Mouse (Mus musculus): ENCODE data around the gene Sp6. TPM values are rescaled to one million over a fixed set of nuclear protein-coding genes. Genes with fewer than 3 reads are reported as not detected.

Sp6 gene
- total RNA-seq, 1 experiment = 5.0 TPM

DNA sequence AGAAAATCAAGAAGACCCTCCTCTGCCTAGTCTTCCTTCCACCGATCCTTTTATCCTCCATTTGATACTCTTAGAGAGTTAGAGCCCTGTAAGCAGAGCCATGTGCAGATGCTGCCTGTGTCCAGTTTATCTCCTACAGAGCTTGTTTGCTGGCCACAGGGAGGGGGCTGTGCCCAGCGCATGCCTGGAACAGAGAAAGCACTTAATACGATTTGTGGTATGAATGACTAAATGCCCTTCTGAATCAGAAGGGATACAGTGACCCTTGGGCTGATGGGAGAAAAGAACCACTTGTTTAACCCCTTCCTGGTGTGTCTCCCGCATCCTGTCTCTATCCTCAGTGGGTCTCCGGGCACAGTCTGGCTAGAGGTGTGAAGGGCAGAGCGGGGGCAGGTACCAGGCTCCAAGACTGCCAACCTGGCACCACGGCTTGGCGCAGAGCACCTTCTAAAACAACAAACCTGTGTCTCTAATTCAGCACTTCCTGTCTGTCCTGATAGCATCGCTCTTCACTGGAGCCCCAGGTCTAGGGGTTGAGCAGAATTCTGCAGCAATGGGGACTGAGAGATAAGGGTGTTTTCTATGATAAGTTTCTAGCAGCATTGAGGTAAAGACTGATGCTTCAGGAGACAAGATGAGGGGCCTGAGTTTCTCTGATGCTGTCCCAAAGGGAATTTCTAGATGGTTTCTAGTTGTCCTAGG, 6.0 kb upstream of the Sp6 start:
- Histone ChIP-seq H3K36me3 (ENCODE audit: control insufficient read depth, insufficient read depth, low read length, poor library complexity, severe bottlenecking) (no peaks in the 10 kb centered on the region), H3K9me3 (ENCODE audit: control insufficient read depth, insufficient read depth, low read depth, low read length) (no peaks in the 10 kb centered on the region), H3K27ac (ENCODE audit: insufficient read depth, low read depth, low read length, poor library complexity, severe bottlenecking) (no peak overlapping the region), H3K9ac (ENCODE audit: insufficient read depth, low read depth, low read length, poor library complexity, severe bottlenecking) (no peak overlapping the region), H3K4me1 (ENCODE audit: control insufficient read depth in 2 of 2, insufficient read depth in 2 of 2, low read length in 2 of 2, poor library complexity in 1 of 2) (peaks cover 5% of the 10 kb centered on the region in 2 experiments; a peak in 2 of 4 replicates), H3K4me3 (ENCODE audit: insufficient read depth in 1 of 2, low read depth in 1 of 2, low read length in 2 of 2, poor library complexity in 1 of 2, severe bottlenecking in 1 of 2) (no peak overlapping the region)
- TF ChIP-seq HCFC1 (IDR thresholded peaks at IDR 0.05; ENCODE audit: borderline replicate concordance, insufficient read depth, low read length) (no peak), CHD2 (IDR thresholded peaks at IDR 0.05; ENCODE audit: low read depth, low read length) (no peak), ZC3H11A (IDR thresholded peaks at IDR 0.05; ENCODE audit: borderline replicate concordance, low read depth, low read length) (no peak)
- in situ Hi-C loops (cut with MboI; ENCODE audit: low sequenced_read_pairs in 2 of 2, unreplicated experiment in 2 of 2) = no loop called here
- DNase-seq (ENCODE audit: low read depth, low spot score) = no peak

- H3K9ac ChIP-seq (ENCODE audit: insufficient read depth, low read depth, low read length, poor library complexity, severe bottlenecking) = no peak overlapping the region
- H3K36me3 ChIP-seq (ENCODE audit: control insufficient read depth, insufficient read depth, low read length, poor library complexity, severe bottlenecking) = no peaks in the 10 kb centered on the region
- no peak for DNase-seq (ENCODE audit: low read depth, low spot score)
- no peak overlapping the region for H3K27ac ChIP-seq (ENCODE audit: insufficient read depth, low read depth, low read length, poor library complexity, severe bottlenecking)
- in situ Hi-C loops (cut with MboI; ENCODE audit: low sequenced_read_pairs in 2 of 2, unreplicated experiment in 2 of 2) = no loop called here
- TF ChIP-seq ZNF384 (IDR thresholded peaks at IDR 0.05; ENCODE audit: low read depth, low read length) (no peak), MAFK (IDR thresholded peaks at IDR 0.05; ENCODE audit: insufficient read depth, low read depth, low read length) (no peak), HCFC1 (IDR thresholded peaks at IDR 0.05; ENCODE audit: borderline replicate concordance, insufficient read depth, low read length) (no peak), ZC3H11A (IDR thresholded peaks at IDR 0.05; ENCODE audit: borderline replicate concordance, low read depth, low read length) (no peak), CHD2 (IDR thresholded peaks at IDR 0.05; ENCODE audit: low read depth, low read length) (no peak)
- H3K9me3 ChIP-seq (ENCODE audit: control insufficient read depth, insufficient read depth, low read depth, low read length) = no peaks in the 10 kb centered on the region
- H3K4me3 ChIP-seq (ENCODE audit: insufficient read depth in 1 of 2, low read depth in 1 of 2, low read length in 2 of 2, poor library complexity in 1 of 2, severe bottlenecking in 1 of 2) = no peak overlapping the region
- no peaks in the 10 kb centered on the region for H3K4me1 ChIP-seq (ENCODE audit: control insufficient read depth in 2 of 2, insufficient read depth in 2 of 2, low read length in 2 of 2, poor library complexity in 1 of 2)
These were observed 3.9 kb upstream of the Sp6 start for GRCm38 (mm10) chr11:97009198-97009790.

- DNase-seq (ENCODE audit: low read depth, low spot score) = no peak
- Histone ChIP-seq H3K4me3 (ENCODE audit: insufficient read depth in 1 of 2, low read depth in 1 of 2, low read length in 2 of 2, poor library complexity in 1 of 2, severe bottlenecking in 1 of 2) (peak overlapping the region; percentile 57 to 84), H3K9me3 (ENCODE audit: control insufficient read depth, insufficient read depth, low read depth, low read length) (no peaks in the 10 kb centered on the region), H3K9ac (ENCODE audit: insufficient read depth, low read depth, low read length, poor library complexity, severe bottlenecking) (peak overlapping the region; percentile 45), H3K27ac (ENCODE audit: insufficient read depth, low read depth, low read length, poor library complexity, severe bottlenecking) (no peak overlapping the region), H3K4me1 (ENCODE audit: control insufficient read depth in 2 of 2, insufficient read depth in 2 of 2, low read length in 2 of 2, poor library complexity in 1 of 2) (peaks cover 1 to 2% of the 10 kb centered on the region in 2 experiments; a peak in 1 of 4 replicates), H3K36me3 (ENCODE audit: control insufficient read depth, insufficient read depth, low read length, poor library complexity, severe bottlenecking) (no peaks in the 10 kb centered on the region)
- in situ Hi-C loops (cut with MboI; ENCODE audit: low sequenced_read_pairs in 2 of 2, unreplicated experiment in 2 of 2) = no loop called here
- no peak for TF ChIP-seq MAFK (IDR thresholded peaks at IDR 0.05; ENCODE audit: insufficient read depth, low read depth, low read length)
- TF ChIP-seq ZNF384 (IDR thresholded peaks at IDR 0.05; ENCODE audit: low read depth, low read length) = no peak
- TF ChIP-seq ZC3H11A (IDR thresholded peaks at IDR 0.05; ENCODE audit: borderline replicate concordance, low read depth, low read length) = no peak
- no peak for TF ChIP-seq HCFC1 (IDR thresholded peaks at IDR 0.05; ENCODE audit: borderline replicate concordance, insufficient read depth, low read length)
- TF ChIP-seq CHD2 (IDR thresholded peaks at IDR 0.05; ENCODE audit: low read depth, low read length) = no peak
These were observed 4.7 kb downstream of the Sp6 start for GRCm38 (mm10) chr11:97017696-97018582.

DNA sequence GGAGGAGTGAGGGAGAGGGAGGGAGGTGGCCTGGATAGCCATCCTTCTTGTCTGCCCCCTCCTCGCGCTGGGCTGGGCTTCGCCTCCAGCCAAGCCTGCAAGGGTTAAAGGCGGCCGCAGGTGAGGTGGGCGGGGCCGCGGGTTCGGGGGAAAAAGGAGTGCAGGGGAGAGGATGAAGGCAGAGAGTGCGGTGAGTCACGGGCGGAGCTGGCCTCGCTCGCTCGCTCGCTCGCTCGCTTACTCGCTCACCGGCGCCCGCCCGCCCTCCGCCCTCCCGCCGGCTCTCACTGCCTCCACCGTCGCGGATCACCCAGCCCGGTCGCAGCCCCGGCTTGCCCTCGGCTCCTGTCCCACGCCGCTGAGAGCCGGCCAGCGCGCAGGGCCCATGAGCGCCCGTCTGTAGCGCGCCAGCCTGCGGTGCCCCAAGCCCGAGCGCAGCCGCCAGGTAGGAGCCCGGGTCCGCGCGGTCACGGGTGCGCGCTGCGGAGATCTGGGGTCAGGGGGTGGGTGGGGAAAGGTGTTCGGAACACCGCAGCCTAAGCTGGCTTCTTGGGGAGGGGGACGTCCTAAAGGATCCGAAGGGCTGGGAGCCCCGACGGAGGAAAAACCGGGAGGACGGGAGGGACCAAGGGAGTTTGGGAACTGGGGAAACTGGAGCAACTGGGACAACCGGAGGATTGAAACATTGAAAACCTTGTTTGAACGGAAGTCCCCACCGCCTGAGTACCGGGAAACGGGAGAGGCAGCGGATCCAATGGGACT, 5.6 kb downstream of the Sp6 start:
- in situ Hi-C loops (cut with MboI; ENCODE audit: low sequenced_read_pairs in 2 of 2, unreplicated experiment in 2 of 2) = no loop called here
- Histone ChIP-seq H3K9ac (ENCODE audit: insufficient read depth, low read depth, low read length, poor library complexity, severe bottlenecking) (peak overlapping the region; percentile 73), H3K9me3 (ENCODE audit: control insufficient read depth, insufficient read depth, low read depth, low read length) (no peaks in the 10 kb centered on the region), H3K27ac (ENCODE audit: insufficient read depth, low read depth, low read length, poor library complexity, severe bottlenecking) (no peak overlapping the region), H3K4me3 (ENCODE audit: insufficient read depth in 1 of 2, low read depth in 1 of 2, low read length in 2 of 2, poor library complexity in 1 of 2, severe bottlenecking in 1 of 2) (peak overlapping the region; percentile 57 to 84), H3K4me1 (ENCODE audit: control insufficient read depth in 2 of 2, insufficient read depth in 2 of 2, low read length in 2 of 2, poor library complexity in 1 of 2) (peaks cover 3 to 4% of the 10 kb centered on the region in 2 experiments; a peak in 1 of 4 replicates), H3K36me3 (ENCODE audit: control insufficient read depth, insufficient read depth, low read length, poor library complexity, severe bottlenecking) (no peaks in the 10 kb centered on the region)
- TF ChIP-seq HCFC1 (IDR thresholded peaks at IDR 0.05; ENCODE audit: borderline replicate concordance, insufficient read depth, low read length) = no peak
- no peak for TF ChIP-seq ZNF384 (IDR thresholded peaks at IDR 0.05; ENCODE audit: low read depth, low read length)
- TF ChIP-seq CHD2 (IDR thresholded peaks at IDR 0.05; ENCODE audit: low read depth, low read length) = no peak
- TF ChIP-seq ZC3H11A (IDR thresholded peaks at IDR 0.05; ENCODE audit: borderline replicate concordance, low read depth, low read length) = no peak
- no peak for TF ChIP-seq MAFK (IDR thresholded peaks at IDR 0.05; ENCODE audit: insufficient read depth, low read depth, low read length)
- no peak for DNase-seq (ENCODE audit: low read depth, low spot score)
